In genomic region chr12:114641089-114641488, GRCm38 (mm10) we compare ENCODE assay signal across 10 mouse cellular contexts.
"Had no signal": no experiment of that assay in that cellular context is flagged by ENCODE, and none has a peak within 500 bp of the region (broad histone marks: within the 10 kb centered on the region; RNA-seq: fewer than 3 reads in every experiment).

No protein-coding gene starts in this region.

- H3K27ac ChIP-seq: liver, embryonic 13.5 days; liver, embryonic 15.5 days; lung, embryonic 15.5 days; midbrain, embryonic 10.5 days; midbrain, embryonic 12.5 days; midbrain, embryonic 15.5 days; neural tube, embryonic 12.5 days; stomach, embryonic 15.5 days; stomach, postnatal 0 days had no signal

- H3K36me3 ChIP-seq: liver, embryonic 13.5 days; liver, embryonic 15.5 days; lung, embryonic 15.5 days; midbrain, embryonic 10.5 days; midbrain, embryonic 12.5 days; midbrain, embryonic 15.5 days; neural tube, embryonic 12.5 days; stomach, embryonic 15.5 days had no signal

- H3K9ac ChIP-seq: liver, embryonic 13.5 days; liver, embryonic 15.5 days; liver, postnatal 0 days; lung, embryonic 15.5 days; midbrain, embryonic 12.5 days; midbrain, embryonic 15.5 days; neural tube, embryonic 12.5 days; stomach, embryonic 15.5 days had no signal

- H3K4me1 ChIP-seq: liver, embryonic 13.5 days; liver, embryonic 15.5 days; lung, embryonic 15.5 days; midbrain, embryonic 10.5 days; midbrain, embryonic 12.5 days; midbrain, embryonic 15.5 days; neural tube, embryonic 12.5 days; stomach, embryonic 15.5 days had no signal

- ATAC-seq: liver, postnatal 0 days; midbrain, embryonic 15.5 days had no signal

- H3K9me3 ChIP-seq: liver, embryonic 13.5 days; liver, embryonic 15.5 days; lung, embryonic 15.5 days; stomach, embryonic 15.5 days had no signal

- H3K4me3 ChIP-seq: liver, embryonic 13.5 days; liver, embryonic 15.5 days; lung, embryonic 15.5 days; midbrain, embryonic 10.5 days; midbrain, embryonic 12.5 days; midbrain, embryonic 15.5 days; neural tube, embryonic 12.5 days; stomach, embryonic 15.5 days had no signal

- H3K4me2 ChIP-seq: liver, embryonic 13.5 days; liver, embryonic 15.5 days; lung, embryonic 15.5 days; midbrain, embryonic 12.5 days; midbrain, embryonic 15.5 days; neural tube, embryonic 12.5 days; stomach, embryonic 15.5 days had no signal

- H3K27me3 ChIP-seq: liver, embryonic 13.5 days; liver, embryonic 15.5 days; lung, embryonic 15.5 days; midbrain, embryonic 12.5 days; midbrain, embryonic 15.5 days; neural tube, embryonic 12.5 days; stomach, embryonic 15.5 days had no signal
